In the genomic region with DNA sequence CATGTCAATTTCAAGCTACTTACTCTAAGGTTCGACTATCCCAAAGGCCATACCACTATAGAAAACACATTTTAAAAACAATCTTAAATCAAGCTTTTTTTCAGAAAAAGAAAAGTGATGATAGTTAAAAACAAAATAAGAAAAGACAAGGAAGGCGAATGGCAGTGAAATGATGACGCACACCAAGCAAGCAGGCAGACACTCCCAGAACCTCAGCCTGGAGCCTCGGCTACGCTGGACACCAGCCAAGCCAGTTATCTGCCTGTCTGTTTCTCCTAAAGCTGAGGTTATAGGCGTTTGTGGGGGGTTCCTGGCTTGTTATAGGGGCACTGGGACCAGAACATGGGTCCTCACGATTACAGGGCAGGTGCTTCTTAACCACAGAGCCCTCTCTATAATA, we compare ENCODE assay signal across 11 mouse cellular contexts.
DNase-seq lines count a peak whose midpoint lies in the region; ATAC-seq and TF ChIP-seq lines count a peak whose summit lies in the region.
"Had no signal": no experiment of that assay in that cellular context is flagged by ENCODE, and none has a peak within 500 bp of the region (broad histone marks: within the 10 kb centered on the region; RNA-seq: fewer than 3 reads in every experiment).

No protein-coding gene starts in this region.

- peak; percentile 36 to 37 for DNase-seq in cerebellum, adult 18-20 months
- DNase-seq in cerebellum, adult 8-10 months = no peak
- peak; percentile 29 to 34 for DNase-seq in heart, postnatal 14 days
- no peak for DNase-seq in heart, adult 8-10 months (ENCODE audit: low spot score)
- peak; percentile 75 for DNase-seq in MEL (ENCODE audit: low read depth, low spot score)
- DNase-seq in brain, adult 2 months (ENCODE audit: low read depth, low spot score) = peak; percentile 41
- DNase-seq in gastrocnemius, postnatal 4 days (ENCODE audit: low spot score in 2 of 2) = no peak

- no peak for TF ChIP-seq CTCF in MEL (IDR thresholded peaks at IDR 0.05 in 2 of 3, conservative IDR thresholded peaks at IDR 0.05 in 1 of 3; ENCODE audit: control insufficient read depth in 1 of 3, insufficient read depth in 1 of 3, low read depth in 2 of 3, low read length in 3 of 3, poor library complexity in 1 of 3, severe bottlenecking in 1 of 3)

- no peak for ATAC-seq in liver, embryonic 12.5 days
- ATAC-seq: hindbrain, embryonic 16.5 days had no signal

- no peak overlapping the region for H3K4me3 ChIP-seq in MEL (ENCODE audit: control insufficient read depth in 1 of 2, insufficient read depth in 1 of 2, low read depth in 2 of 2, low read length in 2 of 2)
- no peak overlapping the region for H3K4me3 ChIP-seq in liver, embryonic 12.5 days
- H3K4me3 ChIP-seq: layer of hippocampus, adult 2 months had no signal

- no peaks in the 10 kb centered on the region; a peak in 1 of 4 replicates for H3K4me1 ChIP-seq in MEL (ENCODE audit: control insufficient read depth in 1 of 2, insufficient read depth in 2 of 2, low read length in 2 of 2)
- H3K4me1 ChIP-seq in liver, embryonic 12.5 days = no peaks in the 10 kb centered on the region

- no peaks in the 10 kb centered on the region for H3K27me3 ChIP-seq in MEL (ENCODE audit: control insufficient read depth in 1 of 2, insufficient read depth in 2 of 2, low read length in 2 of 2)
- H3K27me3 ChIP-seq in liver, embryonic 12.5 days (replicated peaks) = no peaks in the 10 kb centered on the region

- peaks cover 7 to 21% of the 10 kb centered on the region in 2 experiments for H3K36me3 ChIP-seq in MEL (ENCODE audit: control insufficient read depth in 1 of 2, insufficient read depth in 2 of 2, low read length in 2 of 2)
- peaks cover 44% of the 10 kb centered on the region for H3K36me3 ChIP-seq in liver, embryonic 12.5 days

- no peak overlapping the region for H3K4me2 ChIP-seq in liver, embryonic 12.5 days

- H3K79me2 ChIP-seq in MEL (ENCODE audit: control insufficient read depth, insufficient read depth, low read length, poor library complexity) = no peaks in the 10 kb centered on the region

- no peak for TF ChIP-seq RAD21 in MEL (IDR thresholded peaks at IDR 0.05; ENCODE audit: low read depth, low read length)

- WGBS in liver, embryonic 12.5 days (ENCODE audit: insufficient replicate concordance) = 80% methylated on average over 7 of the region's 7 CpGs

- no peak overlapping the region for H3K9ac ChIP-seq in MEL (ENCODE audit: control insufficient read depth, low read depth, low read length, poor library complexity, severe bottlenecking)
- H3K9ac ChIP-seq in liver, embryonic 12.5 days = no peak overlapping the region
- H3K9ac ChIP-seq: liver, embryonic 14.5 days had no signal

- H3K9me3 ChIP-seq in MEL (replicated peaks; ENCODE audit: insufficient read depth, low read length) = no peaks in the 10 kb centered on the region
- H3K9me3 ChIP-seq in liver, embryonic 12.5 days (replicated peaks) = no peaks in the 10 kb centered on the region

- no peak for TF ChIP-seq POLR2A in MEL (IDR thresholded peaks at IDR 0.05; ENCODE audit: control insufficient read depth in 1 of 2, insufficient read depth in 1 of 2, low read depth in 1 of 2, low read length in 2 of 2, poor library complexity in 1 of 2)

- peak in 1 of 2 experiments; percentile 17; a peak in 1 of 4 replicates for TF ChIP-seq EP300 in MEL (IDR thresholded peaks at IDR 0.05; ENCODE audit: low read depth in 1 of 2, low read length in 2 of 2)

- intact Hi-C loops in heart, postnatal 14 days (cut with DNase I) = no loop called here

- H3K27ac ChIP-seq in MEL (ENCODE audit: control insufficient read depth, low read depth, low read length) = no peak overlapping the region
- no peak overlapping the region for H3K27ac ChIP-seq in liver, embryonic 12.5 days
- H3K27ac ChIP-seq: layer of hippocampus, adult 2 months; liver, embryonic 14.5 days had no signal

TF ChIP-seq in MEL, 35 proteins besides CTCF, POLR2A, EP300 and RAD21:
- TF ChIP-seq RCOR1 (IDR thresholded peaks at IDR 0.05; ENCODE audit: low read depth, low read length) (peak; percentile 79), TBP (IDR thresholded peaks at IDR 0.05; ENCODE audit: low read depth, low read length) (no peak), GATA1 (IDR thresholded peaks at IDR 0.05; ENCODE audit: low read depth, low read length) (0 out of 2 replicates have a peak, but pooled peaks have one; percentile 23)

Comparison
In these comparisons a context has a peak if more than half of its experiments do, and no peak if none do; other contexts are left out.
1. DNase-seq: peak in cerebellum, adult 18-20 months (2 of 2), heart, postnatal 14 days (2 of 2), MEL (single experiment) and brain, adult 2 months (single experiment); none in cerebellum, adult 8-10 months (single experiment), heart, adult 8-10 months (single experiment) and gastrocnemius, postnatal 4 days (0 of 2).